Comparison of ENCODE assay signal across 19 mouse cellular contexts in genomic region chr7:75823071-75823470, GRCm38 (mm10). TPM values are rescaled to one million over a fixed set of nuclear protein-coding genes. Genes with fewer than 3 reads are reported as not detected.
DNase-seq lines count a peak whose midpoint lies in the region; ATAC-seq and TF ChIP-seq lines count a peak whose summit lies in the region.
"Had no signal": no experiment of that assay in that cellular context is flagged by ENCODE, and none has a peak within 500 bp of the region (broad histone marks: within the 10 kb centered on the region; RNA-seq: fewer than 3 reads in every experiment).

No protein-coding gene starts in this region.

- WGBS in hindbrain, embryonic 14.5 days, result 81% methylated on average over 2 of the region's 2 CpGs

- H3K27ac ChIP-seq in CH12.LX (ENCODE audit: insufficient read depth, low read depth), result peak overlapping the region; percentile 89
- H3K27ac ChIP-seq in hindbrain, embryonic 14.5 days, result no peak overlapping the region
- H3K27ac ChIP-seq: embryonic facial prominence, embryonic 10.5 days; embryonic facial prominence, embryonic 12.5 days; forebrain, embryonic 13.5 days; forebrain, embryonic 15.5 days had no signal

- TF ChIP-seq RAD21 in CH12.LX (IDR thresholded peaks at IDR 0.05; ENCODE audit: low read depth, low read length), result no peak; the same call in none of the 2 replicates

- peak; percentile 46 for ATAC-seq in CD4-positive, CD25-positive, alpha-beta regulatory T cell, adult 4 months
- peak; percentile 44 for ATAC-seq in inflammation-experienced regulatory T-cells, adult 6 months
- ATAC-seq in hindbrain, embryonic 14.5 days (ENCODE audit: low FRiP score), result no peak
- ATAC-seq: forebrain, embryonic 13.5 days; forebrain, embryonic 15.5 days; forebrain, postnatal 0 days had no signal

- TF ChIP-seq POLR2A in CH12.LX (IDR thresholded peaks at IDR 0.05; ENCODE audit: low read depth, low read length), result no peak

- H3K4me3 ChIP-seq in CH12.LX (replicated peaks in 1 of 3; ENCODE audit: low read depth in 2 of 3, low read length in 2 of 3, poor library complexity in 1 of 3), result peak overlapping the region in 2 of 3 experiments; percentile 48 to 53
- no peak overlapping the region for H3K4me3 ChIP-seq in hindbrain, embryonic 14.5 days (replicated peaks; ENCODE audit: low read length)
- H3K4me3 ChIP-seq: embryonic facial prominence, embryonic 10.5 days; embryonic facial prominence, embryonic 12.5 days; forebrain, embryonic 13.5 days; forebrain, embryonic 15.5 days had no signal

- peak overlapping the region; percentile 64 for H3K4me2 ChIP-seq in CH12.LX (ENCODE audit: insufficient read depth, low read depth, poor library complexity, severe bottlenecking)
- H3K4me2 ChIP-seq in hindbrain, embryonic 14.5 days (replicated peaks), result no peak overlapping the region
- H3K4me2 ChIP-seq: embryonic facial prominence, embryonic 12.5 days; forebrain, embryonic 13.5 days; forebrain, embryonic 15.5 days had no signal

- peaks cover 2% of the 10 kb centered on the region for H3K9me3 ChIP-seq in CH12.LX (replicated peaks; ENCODE audit: low read length)
- H3K9me3 ChIP-seq in hindbrain, embryonic 14.5 days (ENCODE audit: control insufficient read depth, low read length), result no peaks in the 10 kb centered on the region
- H3K9me3 ChIP-seq: embryonic facial prominence, embryonic 10.5 days; embryonic facial prominence, embryonic 12.5 days; forebrain, embryonic 13.5 days; forebrain, embryonic 15.5 days had no signal

- peak overlapping the region; percentile 78 for H3K9ac ChIP-seq in CH12.LX (ENCODE audit: insufficient read depth, low read depth)
- no peak overlapping the region for H3K9ac ChIP-seq in hindbrain, embryonic 14.5 days
- H3K9ac ChIP-seq: embryonic facial prominence, embryonic 12.5 days; forebrain, embryonic 13.5 days; forebrain, embryonic 15.5 days; forebrain, postnatal 0 days had no signal

- no peaks in the 10 kb centered on the region for H3K36me3 ChIP-seq in CH12.LX (replicated peaks in 1 of 2; ENCODE audit: control insufficient read depth in 1 of 2, insufficient read depth in 1 of 2, low read length in 1 of 2)
- no peaks in the 10 kb centered on the region for H3K36me3 ChIP-seq in splenic B cell, adult 2 months (ENCODE audit: control insufficient read depth, insufficient read depth, low read length, poor library complexity, severe bottlenecking)
- H3K36me3 ChIP-seq in hindbrain, embryonic 14.5 days (replicated peaks; ENCODE audit: control insufficient read depth, insufficient read depth), result no peaks in the 10 kb centered on the region
- H3K36me3 ChIP-seq: embryonic facial prominence, embryonic 10.5 days; embryonic facial prominence, embryonic 12.5 days; forebrain, embryonic 15.5 days had no signal

- H3K79me2 ChIP-seq in CH12.LX (replicated peaks; ENCODE audit: control insufficient read depth, extremely low read depth, insufficient read depth, poor library complexity, severe bottlenecking), result no peaks in the 10 kb centered on the region; the same call in 1 of the 2 replicates

- no peaks in the 10 kb centered on the region for H3K27me3 ChIP-seq in CH12.LX (replicated peaks)
- H3K27me3 ChIP-seq in splenic B cell, adult 2 months (ENCODE audit: control insufficient read depth, insufficient read depth, low read length, poor library complexity, severe bottlenecking), result no peaks in the 10 kb centered on the region
- H3K27me3 ChIP-seq in hindbrain, embryonic 14.5 days (ENCODE audit: control insufficient read depth, insufficient read depth, low read length), result no peaks in the 10 kb centered on the region
- H3K27me3 ChIP-seq: embryonic facial prominence, embryonic 12.5 days; forebrain, embryonic 13.5 days; forebrain, embryonic 15.5 days had no signal

- H3K4me1 ChIP-seq in CH12.LX (ENCODE audit: control insufficient read depth in 1 of 2, insufficient read depth in 2 of 2), result peaks cover 13 to 52% of the 10 kb centered on the region in 2 experiments
- H3K4me1 ChIP-seq in hindbrain, embryonic 14.5 days (replicated peaks; ENCODE audit: control insufficient read depth, insufficient read depth, low read length), result no peaks in the 10 kb centered on the region
- H3K4me1 ChIP-seq: embryonic facial prominence, embryonic 12.5 days; forebrain, embryonic 13.5 days; forebrain, embryonic 15.5 days had no signal

- TF ChIP-seq EP300 in CH12.LX (IDR thresholded peaks at IDR 0.05; ENCODE audit: low read length), result peak; percentile 57

- DNase-seq in CH12.LX (ENCODE audit: extremely low read depth), result peak; percentile 62
- peak; percentile 8 for DNase-seq in splenic B cell, adult 2 months (ENCODE audit: low read depth, low spot score)
- no peak for DNase-seq in hindbrain, embryonic 14.5 days (ENCODE audit: low spot score)
- no peak for DNase-seq in ovary, postnatal 36 days (ENCODE audit: low spot score)
- DNase-seq in right cerebral cortex, postnatal 10 days (ENCODE audit: low spot score in 2 of 2), result no peak
- DNase-seq: adrenal gland, postnatal 10 days; adrenal gland, postnatal 25 days; cerebellum, adult 11-12 months; cerebellum, adult 2 months; cerebellum, adult 9-10 months; cerebellum, postnatal 10 days; cerebellum, postnatal 25 days; forebrain, postnatal 0 days had no signal

- dilution Hi-C loops in CH12.LX (cut with MboI; ENCODE audit: extremely low pct_ligation_motif_present, extremely low pct_unique_long_range_greater_than_20kb, low sequenced_read_pairs), result loop anchor here (10.0 kb wide), 1 partner anchor 58 kb away; no protein-coding TSS in a partner anchor

- no peak for TF ChIP-seq CTCF in CH12.LX (conservative IDR thresholded peaks at IDR 0.05 in 1 of 2, IDR thresholded peaks at IDR 0.05 in 1 of 2; ENCODE audit: low read depth in 2 of 2, low read length in 2 of 2)

- in situ Hi-C loops in CH12.LX (cut with MboI; ENCODE audit: low pct_ligation_motif_present, low pct_unique_long_range_greater_than_20kb, low sequenced_read_pairs), result no loop called here

TF ChIP-seq in CH12.LX, 34 proteins besides CTCF, POLR2A, EP300 and RAD21:
- TF ChIP-seq TBP (conservative IDR thresholded peaks at IDR 0.05; ENCODE audit: low read depth, low read length), result no peak
- TF ChIP-seq PAX5 (IDR thresholded peaks at IDR 0.05; ENCODE audit: low read length), result no peak
- TF ChIP-seq MAX (IDR thresholded peaks at IDR 0.05; ENCODE audit: low read length), result no peak
- TF ChIP-seq USF2 (conservative IDR thresholded peaks at IDR 0.05; ENCODE audit: low read depth, low read length), result no peak
- TF ChIP-seq ZMIZ1 (IDR thresholded peaks at IDR 0.05; ENCODE audit: low read depth, low read length), result no peak
- TF ChIP-seq ZC3H11A (IDR thresholded peaks at IDR 0.05; ENCODE audit: low read depth, low read length), result no peak
- TF ChIP-seq CHD1 (IDR thresholded peaks at IDR 0.05; ENCODE audit: low read depth, low read length), result no peak
- no peak for TF ChIP-seq JUND (conservative IDR thresholded peaks at IDR 0.05; ENCODE audit: low read depth, low read length)
- TF ChIP-seq MAZ (IDR thresholded peaks at IDR 0.05; ENCODE audit: low read depth, low read length), result no peak
- TF ChIP-seq SMC3 (IDR thresholded peaks at IDR 0.05; ENCODE audit: low read depth, low read length), result peak; percentile 13; the same call in 1 of the 2 replicates
- no peak for TF ChIP-seq MEF2A (IDR thresholded peaks at IDR 0.05; ENCODE audit: borderline replicate concordance, low read depth, low read length)
- 0 out of 2 replicates have a peak, but pooled peaks have one; percentile 18 for TF ChIP-seq MXI1 (IDR thresholded peaks at IDR 0.05; ENCODE audit: low read depth, low read length)
- TF ChIP-seq SIN3A (IDR thresholded peaks at IDR 0.05; ENCODE audit: low read length), result no peak
- no peak for TF ChIP-seq ZNF384 (IDR thresholded peaks at IDR 0.05; ENCODE audit: low read depth, low read length)
- no peak for TF ChIP-seq JUN (IDR thresholded peaks at IDR 0.05; ENCODE audit: insufficient read depth, low read depth, low read length)
- peak; percentile 35; the same call in 1 of the 2 replicates for TF ChIP-seq BHLHE40 (IDR thresholded peaks at IDR 0.05; ENCODE audit: low read depth, low read length)
- TF ChIP-seq KAT2A (IDR thresholded peaks at IDR 0.05; ENCODE audit: insufficient replicate concordance, low read length), result no peak
- peak; percentile 42; the same call in 1 of the 2 replicates for TF ChIP-seq CHD2 (IDR thresholded peaks at IDR 0.05; ENCODE audit: low read length)
- TF ChIP-seq UBTF (IDR thresholded peaks at IDR 0.05; ENCODE audit: low read depth, low read length), result no peak
- no peak for TF ChIP-seq RCOR1 (conservative IDR thresholded peaks at IDR 0.05; ENCODE audit: low read depth, low read length)
- TF ChIP-seq NELFE (IDR thresholded peaks at IDR 0.05; ENCODE audit: low read depth, low read length), result 0 out of 2 replicates have a peak, but pooled peaks have one; percentile 16
- TF ChIP-seq MAFK (IDR thresholded peaks at IDR 0.05; ENCODE audit: insufficient replicate concordance, low read length), result no peak
- TF ChIP-seq POLR2AphosphoS2 (IDR thresholded peaks at IDR 0.05; ENCODE audit: low read depth, low read length), result no peak
- no peak for TF ChIP-seq NRF1 (IDR thresholded peaks at IDR 0.05; ENCODE audit: low read depth, low read length)
- TF ChIP-seq USF1 (IDR thresholded peaks at IDR 0.05; ENCODE audit: low read depth, low read length), result no peak
- TF ChIP-seq ETS1 (conservative IDR thresholded peaks at IDR 0.05; ENCODE audit: low read depth, low read length), result peak; percentile 29; the same call in 1 of the 2 replicates
- no peak for TF ChIP-seq E2F4 (IDR thresholded peaks at IDR 0.05; ENCODE audit: insufficient replicate concordance, low read depth, low read length)
- no peak for TF ChIP-seq TCF12 (IDR thresholded peaks at IDR 0.05; ENCODE audit: low read depth, low read length)
- TF ChIP-seq IRF4 (IDR thresholded peaks at IDR 0.05; ENCODE audit: low read depth, low read length), result 0 out of 2 replicates have a peak, but pooled peaks have one; percentile 26
TF ChIP-seq in CH12.LX: peak in this region for 7.

RNA-seq across cellular contexts. Expression of gene Klhl25, which starts 25.0 kb away (rescaled TPM):
- polyA plus RNA-seq in CD4-positive, CD25-positive, alpha-beta regulatory T cell, adult 4 months (2017; shearing (Covaris generic)), result 10 to 100 TPM; 11.1 to 15.7 TPM
- 13.9 and 14.2 TPM in 2 replicates for total RNA-seq in CH12.LX (2012; rRNA removed)
- 10.4 and 12.9 TPM in 2 replicates for total RNA-seq in CH12.LX (2014; rRNA removed)
- 11.0 and 11.2 TPM in 2 replicates for polyA plus RNA-seq in CH12.LX (2012; ENCODE audit: insufficient read length, low read depth)
- 10 to 100 TPM; 10.0 to 15.1 (median 14.4) TPM for polyA plus RNA-seq in inflammation-experienced regulatory T-cells, adult 6 months (2017; shearing (Covaris generic))
- 24.4 and 29.0 TPM in 2 replicates for polyA plus RNA-seq in hindbrain, embryonic 14.5 days (2014; fragmentation: Nextera tagmentation; extraction: Ambion mirVana)

Comparison
In these comparisons a context has a peak if more than half of its experiments do, and no peak if none do; other contexts are left out.
1. DNase-seq: peak in CH12.LX (single experiment) and splenic B cell, adult 2 months (single experiment); none in hindbrain, embryonic 14.5 days (single experiment), ovary, postnatal 36 days (single experiment) and right cerebral cortex, postnatal 10 days (0 of 2).